Mouse (Mus musculus) forebrain, postnatal 0 days (tissue): ENCODE measurements around the gene Shisa7. TPM values are rescaled to one million over a fixed set of nuclear protein-coding genes. Genes with fewer than 3 reads are reported as not detected.

Experiments used
- ATAC-seq: fragments of 200-750 bp; cut with Nextera tagmentation; 2 replicates; pipeline ENCODE4 v1.8.0; 2017; ENCODE audit warnings: mild to moderate bottlenecking, moderate library complexity
- DNase-seq: peaks from one replicate; pipeline ENCODE4 v3.0.0-alpha.2; 2015
- H3K27ac ChIP-seq: fragments of 300-500 bp; sonication (generic); 2 replicates; pipeline ENCODE4 v1.5.1; 2014; ENCODE audit warnings: low read depth, mild to moderate bottlenecking, antibody characterized with exemption, low read length, moderate library complexity, mixed read lengths
- H3K27me3 ChIP-seq: fragments of 300-500 bp; sonication (generic); 2 replicates; pipeline ENCODE4 v1.6.1; 2014; ENCODE audit warnings: mild to moderate bottlenecking, low read length, mixed read lengths; ENCODE audit not compliant: insufficient read depth
- H3K36me3 ChIP-seq: fragments of 300-500 bp; sonication (generic); 2 replicates; pipeline ENCODE4 v1.6.1; 2014; ENCODE audit warnings: mild to moderate bottlenecking, moderate library complexity; ENCODE audit not compliant: insufficient read depth
- H3K4me1 ChIP-seq: fragments of 300-500 bp; sonication (generic); 2 replicates; pipeline ENCODE4 v1.6.1; 2014; ENCODE audit warnings: antibody characterized with exemption; ENCODE audit not compliant: insufficient read depth
- H3K4me2 ChIP-seq: fragments of 300-500 bp; sonication (generic); 2 replicates; pipeline ENCODE4 v1.6.1; 2014; ENCODE audit warnings: low read depth, mild to moderate bottlenecking, moderate library complexity
- H3K4me3 ChIP-seq: fragments of 300-500 bp; sonication (generic); 2 replicates; pipeline ENCODE4 v1.5.1; 2014; ENCODE audit warnings: low read depth, low read length, mixed read lengths
- H3K9ac ChIP-seq: fragments of 300-500 bp; sonication (generic); 2 replicates; pipeline ENCODE4 v1.6.1; 2014; ENCODE audit warnings: mild to moderate bottlenecking
- H3K9me3 ChIP-seq: fragments of 300-500 bp; sonication (generic); 2 replicates; pipeline ENCODE4 v1.6.1; 2016; ENCODE audit warnings: low read length
- CTCF ChIP-seq: sonication (generic); IDR thresholded peaks from 2 replicates; pipeline ENCODE4 v1.5.1; 2016; ENCODE audit warnings: antibody characterized with exemption, control low read depth, low read depth
- WGBS: fragments of 180-500 bp; shearing (Covaris S2); extraction: QIAGEN DNeasy Blood & Tissue Kit; methylation state at CpG from one replicate; pipeline ENCODE4 v1.1.7; 2014; 5-methylcytosine and 5-hydroxymethylcytosine counted together
- polyA plus RNA-seq: library from polyadenylated mRNA; unstranded; fragments of >200 nt; fragmentation: Nextera tagmentation; extraction: Ambion mirVana; gene quantifications from 2 replicates; pipeline ENCODE4 v1.2.1, GENCODE M21; 2015
- total RNA-seq: library from RNA; depleted of rRNA; stranded (reverse); fragments of >200 nt; gene quantifications from 2 replicates; pipeline ENCODE4 v1.2.3, GENCODE M21; 2014

Gene Shisa7
- total and polyA plus RNA-seq, 2 experiments from 2014 or later: 9.4 to 66.6 TPM

DNA sequence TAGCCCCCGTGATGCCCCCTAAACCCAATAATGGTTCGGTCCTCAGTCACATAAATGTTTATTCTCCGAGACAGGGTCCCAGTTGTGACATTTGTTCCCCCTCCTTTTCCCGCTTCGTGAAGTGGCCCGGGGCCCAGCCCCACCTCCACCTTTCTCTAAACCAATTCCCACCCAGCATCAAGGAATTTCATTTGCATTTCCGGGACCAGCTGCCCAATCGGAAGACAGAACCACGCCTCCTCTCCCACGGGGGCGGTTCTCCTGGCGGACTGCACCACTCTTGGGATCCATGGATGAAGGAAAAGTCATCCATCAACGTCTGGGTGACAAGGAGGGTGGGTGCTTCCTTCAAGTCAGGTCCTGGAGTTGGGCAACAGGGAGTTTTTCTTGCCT lies 417 bp upstream of the Shisa7 start:
- Histone ChIP-seq H3K4me2 (peak overlapping the region; percentile 87), H3K36me3 (no peaks in the 10 kb centered on the region), H3K9me3 (no peaks in the 10 kb centered on the region), H3K27me3 (no peaks in the 10 kb centered on the region), H3K27ac (peak overlapping the region; percentile 82), H3K4me1 (0 out of 2 replicates have a peak, but pooled peaks cover 15% of the 10 kb centered on the region), H3K4me3 (peak overlapping the region; percentile 55), H3K9ac (peak overlapping the region; percentile 63)
- DNase-seq: peak; percentile 92
- ATAC-seq: peak; percentile 86
- TF ChIP-seq CTCF: no peak
- under 1% methylated on average over 13 of the region's 13 CpGs for WGBS

DNA sequence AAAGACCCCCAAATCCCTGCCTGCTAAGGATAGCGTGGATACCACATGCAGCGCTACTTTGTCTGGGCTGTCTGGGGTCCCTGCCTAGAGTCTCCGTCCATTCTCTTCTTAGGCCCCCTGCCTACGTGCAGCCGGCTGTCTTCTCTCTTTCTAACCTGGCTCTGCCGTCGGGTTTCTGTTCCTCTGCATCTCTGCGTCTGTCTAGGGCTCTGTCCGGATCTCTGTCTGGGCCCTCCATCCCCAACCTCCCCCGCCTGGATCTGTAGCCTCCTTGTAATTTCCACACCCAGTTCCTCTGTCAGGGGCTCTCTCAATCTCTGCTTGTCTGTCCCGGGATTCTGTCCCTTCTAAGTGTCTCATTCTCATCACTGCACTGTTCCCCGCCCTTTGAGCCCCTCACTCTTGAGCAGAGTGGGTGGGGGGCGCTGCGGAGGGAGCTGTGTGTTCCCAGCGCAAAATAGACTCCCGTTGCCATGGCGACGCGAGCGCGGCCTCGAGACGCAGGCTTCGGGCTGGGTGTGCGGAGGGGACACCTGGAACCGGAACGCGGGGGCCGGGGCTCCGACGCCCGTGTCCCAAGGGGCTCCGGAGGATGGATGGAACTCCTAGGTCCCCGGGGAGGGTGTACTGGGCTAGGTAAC lies 772 bp downstream of the Shisa7 start:
- TF ChIP-seq CTCF: peak; percentile 48

DNA sequence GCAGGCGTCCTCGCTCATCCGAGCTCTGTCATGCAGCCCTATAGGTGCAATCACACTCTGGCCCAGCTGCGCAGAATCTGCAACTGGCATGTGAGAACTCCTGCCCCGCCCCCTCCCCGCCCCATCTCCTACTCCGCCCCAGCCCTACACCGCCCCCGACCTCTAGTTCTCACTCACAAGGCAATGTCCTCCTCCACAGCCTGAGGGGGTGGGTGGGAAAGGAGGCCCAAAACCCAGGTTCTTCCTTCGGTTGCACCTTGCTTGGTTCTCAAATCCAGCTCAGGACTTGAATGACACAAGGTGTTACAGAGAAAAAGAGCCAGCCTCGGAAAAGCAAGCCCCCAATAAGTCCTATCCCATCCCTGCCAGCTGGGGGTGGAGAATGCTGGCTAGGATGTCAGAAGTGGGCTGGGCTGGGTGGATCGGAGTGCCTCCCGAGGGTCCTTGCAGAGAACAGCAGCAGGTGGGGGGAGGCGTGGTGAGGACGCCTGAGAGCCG lies 1.8 kb downstream of the Shisa7 start:
- Histone ChIP-seq H3K4me3 (peak overlapping the region; percentile 55), H3K9ac (peak overlapping the region; percentile 63), H3K4me1 (0 out of 2 replicates have a peak, but pooled peaks cover 15% of the 10 kb centered on the region), H3K4me2 (peak overlapping the region; percentile 87), H3K27me3 (no peaks in the 10 kb centered on the region), H3K9me3 (no peaks in the 10 kb centered on the region), H3K36me3 (no peaks in the 10 kb centered on the region), H3K27ac (peak overlapping the region; percentile 82)
- peak; percentile 65 for DNase-seq
- ATAC-seq: peak; percentile 47
- no peak for TF ChIP-seq CTCF
- under 1% methylated on average over 16 of the region's 16 CpGs for WGBS

More for the DNA sequence above, 772 bp downstream of the Shisa7 start:
- ATAC-seq: peak; percentile 62
- Histone ChIP-seq H3K36me3 (no peaks in the 10 kb centered on the region), H3K4me2 (peak overlapping the region; percentile 87), H3K4me1 (0 out of 2 replicates have a peak, but pooled peaks cover 15% of the 10 kb centered on the region), H3K27me3 (no peaks in the 10 kb centered on the region), H3K9me3 (no peaks in the 10 kb centered on the region), H3K27ac (peak overlapping the region; percentile 82), H3K4me3 (peak overlapping the region; percentile 55), H3K9ac (peak overlapping the region; percentile 63)
- peak; percentile 94 for DNase-seq
- WGBS: 1% methylated on average over 34 of the region's 34 CpGs

DNA sequence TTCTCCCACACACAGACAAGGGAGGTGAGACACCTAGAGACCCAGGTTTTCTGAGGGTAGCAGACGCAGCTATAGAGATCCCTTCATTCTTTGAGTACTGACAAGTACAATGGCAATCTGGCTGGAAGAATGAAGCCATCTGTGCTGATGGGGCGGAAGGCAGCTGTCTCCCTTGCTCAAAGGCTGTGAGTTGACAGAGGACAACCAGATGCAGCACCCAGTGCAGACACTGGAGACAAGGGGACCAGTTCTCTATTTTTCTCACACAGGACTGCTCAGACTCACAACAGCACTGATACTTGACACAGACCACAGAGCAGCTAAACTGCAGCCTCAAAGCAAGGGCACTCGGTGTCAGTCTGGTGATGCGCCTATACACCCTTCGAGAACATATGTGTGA lies 2.4 kb downstream of the Shisa7 start:
- peak overlapping the region; percentile 82; the same call in 1 of the 2 replicates for H3K27ac ChIP-seq
- no peaks in the 10 kb centered on the region for H3K36me3 ChIP-seq
- H3K4me3 ChIP-seq: peak overlapping the region; percentile 55
- H3K4me2 ChIP-seq: peak overlapping the region; percentile 87
- 0 out of 2 replicates have a peak, but pooled peaks cover 15% of the 10 kb centered on the region for H3K4me1 ChIP-seq
- ATAC-seq (peak; percentile 3; the same call in 1 of the 2 replicates), DNase-seq (peak; percentile 36)
- 44% methylated on average over 5 of the region's 5 CpGs for WGBS
- 0 out of 2 replicates have a peak overlapping the region, but pooled peaks have one; percentile 63 for H3K9ac ChIP-seq
- TF ChIP-seq CTCF: no peak
- H3K9me3 ChIP-seq: no peaks in the 10 kb centered on the region
- H3K27me3 ChIP-seq: no peaks in the 10 kb centered on the region

DNA sequence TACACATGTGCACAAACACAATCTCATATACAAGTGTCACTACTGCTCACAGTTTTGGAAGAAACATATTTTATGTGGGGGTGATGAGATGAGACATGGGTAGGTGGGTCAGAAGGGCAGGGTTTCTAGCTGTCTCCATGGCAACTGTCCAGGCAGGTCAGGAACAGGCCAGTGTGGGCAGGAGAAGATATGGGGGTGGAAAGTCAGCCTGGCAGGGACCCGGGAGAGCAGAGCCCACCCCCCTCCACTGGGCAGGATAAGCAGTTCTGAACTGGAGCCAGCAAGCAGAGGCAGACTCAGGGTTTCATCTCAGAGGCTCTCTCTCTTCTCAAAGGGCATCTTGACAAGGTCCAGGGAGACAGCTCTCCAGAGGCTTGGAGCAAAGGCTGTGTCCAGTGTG lies 6.9 kb downstream of the Shisa7 start:
- Histone ChIP-seq H3K4me2 (no peak overlapping the region), H3K9ac (no peak overlapping the region), H3K27ac (no peak overlapping the region), H3K36me3 (no peaks in the 10 kb centered on the region; the same call in 1 of the 2 replicates), H3K4me1 (0 out of 2 replicates have a peak, but pooled peaks cover 16% of the 10 kb centered on the region), H3K27me3 (no peaks in the 10 kb centered on the region), H3K4me3 (no peak overlapping the region), H3K9me3 (no peaks in the 10 kb centered on the region)
- 23% methylated on average over 1 of the region's 1 CpGs for WGBS
- ATAC-seq (no peak), DNase-seq (no peak)
- TF ChIP-seq CTCF: no peak

GRCm38 (mm10) chr7:4836351-4836792 lies 8.1 kb downstream of the Shisa7 start:
- TF ChIP-seq CTCF: peak; percentile 71
- Histone ChIP-seq H3K4me2 (peak overlapping the region; percentile 83), H3K4me3 (peak overlapping the region; percentile 58), H3K4me1 (0 out of 2 replicates have a peak, but pooled peaks cover 6% of the 10 kb centered on the region), H3K27me3 (no peaks in the 10 kb centered on the region), H3K36me3 (peaks cover 5% of the 10 kb centered on the region; the same call in 1 of the 2 replicates), H3K9ac (peak overlapping the region; percentile 73), H3K27ac (peak overlapping the region; percentile 73), H3K9me3 (no peaks in the 10 kb centered on the region)
- ATAC-seq (peak; percentile 94), DNase-seq (peak; percentile 75)
- WGBS: under 1% methylated on average over 51 of the region's 51 CpGs
